Mouse (Mus musculus) heart, adult 2 months (tissue): ENCODE measurements around the gene Dgkh.

Source experiments
- CTCF ChIP-seq: fragments of 200-600 bp; IDR thresholded peaks from 2 replicates; pipeline ENCODE4 v1.8.1; 2022; ENCODE audit warnings: antibody characterized with exemption, mild to moderate bottlenecking, moderate library complexity
- POLR2A ChIP-seq: fragments of 200-500 bp; IDR thresholded peaks from 2 replicates; pipeline ENCODE4 v1.6.1; 2011; ENCODE audit warnings: mild to moderate bottlenecking, low read depth, low read length, control low read depth; ENCODE audit not compliant: insufficient read depth

DNA sequence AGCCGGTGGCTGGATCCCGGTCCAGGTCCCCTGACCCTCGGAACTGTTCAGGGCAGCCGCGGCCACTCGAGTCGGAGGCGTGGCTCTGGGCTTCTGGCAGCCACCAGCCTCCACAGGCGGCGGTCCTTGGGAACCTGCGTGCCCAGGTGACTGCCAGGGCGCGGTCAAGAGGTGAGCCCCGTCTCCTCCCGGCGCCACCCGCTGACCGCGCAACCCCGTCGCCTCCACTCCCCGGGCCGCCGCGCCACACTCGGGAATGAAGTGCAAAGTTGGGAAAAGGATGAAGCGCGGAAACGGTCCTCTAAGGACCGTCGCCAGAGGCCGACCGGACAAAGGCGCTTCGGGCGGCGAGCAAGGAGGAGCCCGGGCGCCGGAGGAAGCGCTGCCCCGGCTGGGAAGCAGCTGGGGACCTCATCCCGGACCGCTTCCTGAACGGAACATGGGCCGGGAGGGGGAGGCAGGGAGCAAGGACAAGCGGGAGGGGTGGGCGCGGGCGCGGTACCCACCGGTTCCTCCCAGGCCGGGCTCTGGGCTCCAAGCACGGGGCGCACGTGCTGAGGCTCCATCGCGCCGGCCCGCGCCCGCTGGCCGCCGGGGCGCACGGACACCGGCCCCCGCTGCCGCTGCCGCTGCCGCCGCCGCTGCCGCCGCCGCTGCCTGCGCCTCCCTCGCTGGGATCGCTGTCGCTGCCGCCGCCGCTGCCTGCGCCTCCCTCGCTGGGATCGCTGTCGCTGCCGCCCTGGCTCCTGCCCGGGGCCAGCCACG, 542 bp downstream of the Dgkh start:
- TF ChIP-seq CTCF = peak; percentile 21; the same call in 1 of the 2 replicates
- no peak for TF ChIP-seq POLR2A
